Mouse (Mus musculus) kidney, postnatal 10 days (tissue): Measurements from ENCODE around the gene Gm4305.
A peak's percentile ranks its signal among the peaks of the same experiment; 100 is the strongest.
"Not testable (repeated sequence)": the region's sequence is repeated elsewhere in the genome, so short reads cannot be mapped to it uniquely, and the experiment has no call there.

Experiments used
- DNase-seq: peaks from one replicate; pipeline ENCODE4 v3.0.0; 2021; ENCODE audit warnings: mixed read lengths

Gene Gm4305

DNA sequence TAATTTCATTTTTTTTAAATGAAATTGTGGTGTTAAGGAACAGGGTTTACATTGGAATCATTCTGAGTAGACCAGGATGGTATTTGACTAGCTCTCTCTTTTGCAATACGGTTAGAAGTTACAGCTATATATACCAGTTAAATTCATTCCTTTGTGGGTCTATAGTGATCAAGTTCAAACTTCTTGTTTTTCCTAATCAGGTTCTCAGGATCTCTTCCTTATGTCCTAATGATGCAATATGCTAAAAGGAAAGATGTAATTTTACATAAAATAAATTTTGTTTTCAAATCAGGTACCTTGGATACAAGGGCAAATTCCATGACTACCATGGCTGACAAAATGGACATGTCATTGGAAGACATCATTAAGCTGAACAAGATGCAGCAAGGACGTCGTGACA, at the start of gene Gm4305:
TSS of gene Gm4305 (plus strand) at position 301 of the 400 bp plus-strand sequence.
- DNase-seq = not testable (repeated sequence)

DNA sequence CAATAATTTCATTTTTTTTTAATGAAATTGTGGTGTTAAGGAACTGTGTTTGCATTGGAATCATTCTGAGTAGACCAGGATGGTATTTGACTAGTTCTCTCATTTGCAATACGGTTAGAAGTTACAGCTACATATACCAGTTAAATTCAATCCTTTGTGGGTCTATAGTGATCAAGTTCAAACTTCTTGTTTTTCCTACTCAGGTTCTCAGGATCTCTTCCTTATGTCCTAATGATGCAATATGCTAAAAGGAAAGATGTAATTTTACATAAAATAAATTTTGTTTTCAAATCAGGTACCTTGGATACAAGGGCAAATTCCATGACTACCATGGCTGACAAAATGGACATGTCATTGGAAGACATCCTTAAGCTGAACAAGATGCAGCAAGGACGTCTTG, 15.5 kb upstream of the Gm4305 start, which contains the start of gene Gm4301:
TSS of gene Gm4301 (plus strand) at position 301 of the 400 bp plus-strand sequence.
- DNase-seq = not testable (repeated sequence)

DNA sequence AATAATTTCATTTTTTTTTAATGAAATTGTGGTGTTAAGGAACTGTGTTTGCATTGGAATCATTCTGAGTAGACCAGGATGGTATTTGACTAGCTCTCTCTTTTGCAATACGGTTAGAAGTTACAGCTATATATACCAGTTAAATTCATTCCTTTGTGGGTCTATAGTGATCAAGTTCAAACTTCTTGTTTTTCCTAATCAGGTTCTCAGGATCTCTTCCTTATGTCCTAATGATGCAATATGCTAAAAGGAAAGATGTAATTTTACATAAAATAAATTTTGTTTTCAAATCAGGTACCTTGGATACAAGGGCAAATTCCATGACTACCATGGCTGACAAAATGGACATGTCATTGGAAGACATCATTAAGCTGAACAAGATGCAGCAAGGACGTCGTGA, 10.4 kb upstream of the Gm4305 start, which contains the start of gene Gm4302:
TSS of gene Gm4302 (plus strand) at position 301 of the 400 bp plus-strand sequence.
- not testable (repeated sequence) for DNase-seq

DNA sequence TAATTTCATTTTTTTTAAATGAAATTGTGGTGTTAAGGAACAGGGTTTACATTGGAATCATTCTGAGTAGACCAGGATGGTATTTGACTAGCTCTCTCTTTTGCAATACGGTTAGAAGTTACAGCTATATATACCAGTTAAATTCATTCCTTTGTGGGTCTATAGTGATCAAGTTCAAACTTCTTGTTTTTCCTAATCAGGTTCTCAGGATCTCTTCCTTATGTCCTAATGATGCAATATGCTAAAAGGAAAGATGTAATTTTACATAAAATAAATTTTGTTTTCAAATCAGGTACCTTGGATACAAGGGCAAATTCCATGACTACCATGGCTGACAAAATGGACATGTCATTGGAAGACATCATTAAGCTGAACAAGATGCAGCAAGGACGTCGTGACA, 5.2 kb upstream of the Gm4305 start, which contains the start of gene Gm4303:
TSS of gene Gm4303 (plus strand) at position 301 of the 400 bp plus-strand sequence.
- DNase-seq = not testable (repeated sequence)

DNA sequence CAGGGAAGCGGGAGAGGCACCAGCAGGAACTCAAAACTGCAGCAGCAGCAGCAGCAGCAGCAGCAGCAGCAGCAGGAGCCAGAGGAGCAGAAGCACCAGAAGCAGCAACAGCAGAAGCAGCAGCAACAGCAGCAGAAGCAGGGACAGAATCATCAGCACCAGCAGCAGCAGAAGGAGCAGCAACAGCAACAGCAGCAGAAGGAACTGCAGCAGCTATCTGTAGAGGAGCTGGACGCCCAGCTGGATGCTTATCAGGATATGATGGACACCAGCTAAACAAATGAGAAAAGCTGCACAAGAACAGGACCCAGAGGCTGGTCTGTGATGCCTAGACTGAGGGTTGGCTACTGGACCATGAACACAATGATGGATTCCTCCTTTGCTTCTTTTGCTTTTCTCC, 5.9 kb downstream of the Gm4305 start:
- peak; percentile 9 for DNase-seq

DNA sequence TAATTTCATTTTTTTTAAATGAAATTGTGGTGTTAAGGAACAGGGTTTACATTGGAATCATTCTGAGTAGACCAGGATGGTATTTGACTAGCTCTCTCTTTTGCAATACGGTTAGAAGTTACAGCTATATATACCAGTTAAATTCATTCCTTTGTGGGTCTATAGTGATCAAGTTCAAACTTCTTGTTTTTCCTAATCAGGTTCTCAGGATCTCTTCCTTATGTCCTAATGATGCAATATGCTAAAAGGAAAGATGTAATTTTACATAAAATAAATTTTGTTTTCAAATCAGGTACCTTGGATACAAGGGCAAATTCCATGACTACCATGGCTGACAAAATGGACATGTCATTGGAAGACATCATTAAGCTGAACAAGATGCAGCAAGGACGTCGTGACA, 10.1 kb downstream of the Gm4305 start, which contains the start of gene Gm4307:
TSS of gene Gm4307 (plus strand) at position 301 of the 400 bp plus-strand sequence.
- not testable (repeated sequence) for DNase-seq

DNA sequence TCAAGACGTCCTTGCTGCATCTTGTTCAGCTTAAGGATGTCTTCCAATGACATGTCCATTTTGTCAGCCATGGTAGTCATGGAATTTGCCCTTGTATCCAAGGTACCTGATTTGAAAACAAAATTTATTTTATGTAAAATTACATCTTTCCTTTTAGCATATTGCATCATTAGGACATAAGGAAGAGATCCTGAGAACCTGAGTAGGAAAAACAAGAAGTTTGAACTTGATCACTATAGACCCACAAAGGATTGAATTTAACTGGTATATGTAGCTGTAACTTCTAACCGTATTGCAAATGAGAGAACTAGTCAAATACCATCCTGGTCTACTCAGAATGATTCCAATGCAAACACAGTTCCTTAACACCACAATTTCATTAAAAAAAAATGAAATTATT, 31.6 kb downstream of the Gm4305 start, which contains the start of gene Gm4312:
TSS of gene Gm4312 (minus strand) at position 101 of the 400 bp plus-strand sequence.
- DNase-seq = not testable (repeated sequence)
